Mouse (Mus musculus) CH12.LX (cell line): Measurements from ENCODE around the gene Neurod2. TPM values are rescaled to one million over a fixed set of nuclear protein-coding genes. Genes with fewer than 3 reads are reported as not detected.

Source experiments
- DNase-seq: peaks from one replicate; pipeline ENCODE4 v3.0.0-alpha.2; 2013; ENCODE audit errors: extremely low read depth
- H3K27ac ChIP-seq: 2 replicates; pipeline ENCODE4 v1.5.1; 2012; ENCODE audit warnings: low read depth, mild to moderate bottlenecking, control low read depth, moderate library complexity; ENCODE audit not compliant: insufficient read depth
- H3K27me3 ChIP-seq: replicated peaks from 2 replicates; pipeline ENCODE3; 2012; ENCODE audit warnings: inconsistent platforms
- H3K36me3 ChIP-seq, 2 experiments: replicated peaks in 1 of 2; 2 replicates each; pipeline versions ENCODE3 to v1.6.1; 2012; ENCODE audit warnings: inconsistent platforms in 1 of 2, low read length in 1 of 2, mild to moderate bottlenecking in 1 of 2, mixed read lengths in 1 of 2, moderate library complexity in 1 of 2; ENCODE audit not compliant: control insufficient read depth in 1 of 2, insufficient read depth in 1 of 2
- H3K4me1 ChIP-seq, 2 experiments: 2 replicates each; pipeline ENCODE4 v1.6.1; 2012; ENCODE audit warnings: inconsistent platforms in 1 of 2, moderate library complexity in 1 of 2; ENCODE audit not compliant: insufficient read depth in 2 of 2, control insufficient read depth in 1 of 2
- H3K4me2 ChIP-seq: 2 replicates; pipeline ENCODE4 v1.6.1; 2012; ENCODE audit warnings: low read depth, mild to moderate bottlenecking, control low read depth; ENCODE audit not compliant: poor library complexity, insufficient read depth, severe bottlenecking
- H3K4me3 ChIP-seq, 3 experiments: fragments of 150-350 bp in 1 of 3; sonication (generic) in 1 of 3; replicated peaks in 1 of 3; 2 replicates each; pipeline versions ENCODE3 to v1.5.1; 2011 to 2012; ENCODE audit warnings: low read depth in 2 of 3, low read length in 2 of 3, mild to moderate bottlenecking in 2 of 3, moderate library complexity in 2 of 3, control low read depth in 1 of 3, improper control_type of control experiment in 1 of 3, inconsistent platforms in 1 of 3, mixed read lengths in 1 of 3; ENCODE audit not compliant: poor library complexity in 1 of 3
- H3K79me2 ChIP-seq: replicated peaks from 2 replicates; pipeline ENCODE4 v1.6.1; 2012; ENCODE audit warnings: mild to moderate bottlenecking, moderate library complexity; ENCODE audit not compliant: control insufficient read depth, poor library complexity, insufficient read depth, severe bottlenecking; ENCODE audit errors: extremely low read depth
- H3K9ac ChIP-seq: 2 replicates; pipeline ENCODE4 v1.6.1; 2012; ENCODE audit warnings: low read depth, mild to moderate bottlenecking, control low read depth, moderate library complexity; ENCODE audit not compliant: insufficient read depth
- H3K9me3 ChIP-seq: replicated peaks from 2 replicates; pipeline ENCODE3; 2012; ENCODE audit warnings: low read length, inconsistent platforms, mixed read lengths
- BHLHE40 ChIP-seq: IDR thresholded peaks from 2 replicates; pipeline ENCODE4 v1.6.1; 2011; ENCODE audit warnings: mild to moderate bottlenecking, low read depth, low read length, improper control_type of control experiment
- CHD1 ChIP-seq: IDR thresholded peaks from 2 replicates; pipeline ENCODE4 v1.6.1; 2012; ENCODE audit warnings: low read depth, low read length, improper control_type of control experiment, inconsistent platforms
- CHD2 ChIP-seq: IDR thresholded peaks from 2 replicates; pipeline ENCODE4 v1.6.1; 2011; ENCODE audit warnings: low read length, improper control_type of control experiment
- CTCF ChIP-seq, 2 experiments: IDR thresholded peaks in 1 of 2; conservative IDR thresholded peaks in 1 of 2; 2 replicates each; pipeline ENCODE4 v1.5.1; 2011 to 2012; ENCODE audit warnings: low read depth in 2 of 2, low read length in 2 of 2, improper control_type of control experiment in 1 of 2, inconsistent platforms in 1 of 2, mild to moderate bottlenecking in 1 of 2, moderate library complexity in 1 of 2
- E2F4 ChIP-seq: IDR thresholded peaks from 2 replicates; pipeline ENCODE4 v1.6.1; 2011; ENCODE audit warnings: low read depth, low read length, improper control_type of control experiment; ENCODE audit not compliant: insufficient replicate concordance
- ELF1 ChIP-seq: IDR thresholded peaks from 2 replicates; pipeline ENCODE4 v1.6.1; 2014; ENCODE audit warnings: low read depth, mild to moderate bottlenecking, inconsistent platforms, low read length, improper control_type of control experiment
- EP300 ChIP-seq: IDR thresholded peaks from 2 replicates; pipeline ENCODE4 v1.6.1; 2011; ENCODE audit warnings: low read length, improper control_type of control experiment
- ETS1 ChIP-seq: conservative IDR thresholded peaks from 2 replicates; pipeline ENCODE4 v1.6.1; 2012; ENCODE audit warnings: low read depth, mild to moderate bottlenecking, inconsistent platforms, low read length, improper control_type of control experiment, moderate library complexity
- GABPA ChIP-seq: IDR thresholded peaks from 2 replicates; pipeline ENCODE4 v1.6.1; 2012; ENCODE audit warnings: low read depth, low read length, improper control_type of control experiment, inconsistent platforms; ENCODE audit not compliant: insufficient replicate concordance
- HCFC1 ChIP-seq: IDR thresholded peaks from 2 replicates; pipeline ENCODE4 v1.6.1; 2012; ENCODE audit warnings: low read depth, mild to moderate bottlenecking, inconsistent platforms, low read length, improper control_type of control experiment
- IRF4 ChIP-seq: IDR thresholded peaks from 2 replicates; pipeline ENCODE4 v1.6.1; 2014; ENCODE audit warnings: low read depth, mild to moderate bottlenecking, inconsistent platforms, low read length, improper control_type of control experiment
- JUN ChIP-seq: IDR thresholded peaks from 2 replicates; pipeline ENCODE4 v1.6.1; 2011; ENCODE audit warnings: low read depth, mild to moderate bottlenecking, low read length, improper control_type of control experiment, moderate library complexity; ENCODE audit not compliant: insufficient read depth
- JUND ChIP-seq: conservative IDR thresholded peaks from 2 replicates; pipeline ENCODE4 v1.6.1; 2011; ENCODE audit warnings: low read depth, low read length, improper control_type of control experiment
- KAT2A ChIP-seq: IDR thresholded peaks from 2 replicates; pipeline ENCODE4 v1.6.1; 2012; ENCODE audit warnings: low read length, improper control_type of control experiment, inconsistent platforms; ENCODE audit not compliant: insufficient replicate concordance
- MAFK ChIP-seq: IDR thresholded peaks from 2 replicates; pipeline ENCODE4 v1.6.1; 2011; ENCODE audit warnings: low read length, improper control_type of control experiment; ENCODE audit not compliant: insufficient replicate concordance
- MAX ChIP-seq: IDR thresholded peaks from 2 replicates; pipeline ENCODE4 v1.6.1; 2011; ENCODE audit warnings: low read length, improper control_type of control experiment
- MAZ ChIP-seq: IDR thresholded peaks from 2 replicates; pipeline ENCODE4 v1.6.1; 2012; ENCODE audit warnings: low read depth, mild to moderate bottlenecking, inconsistent platforms, low read length, improper control_type of control experiment, moderate library complexity
- MEF2A ChIP-seq: IDR thresholded peaks from 2 replicates; pipeline ENCODE4 v1.6.1; 2014; ENCODE audit warnings: low read depth, mild to moderate bottlenecking, inconsistent platforms, low read length, improper control_type of control experiment, borderline replicate concordance
- MXI1 ChIP-seq: IDR thresholded peaks from 2 replicates; pipeline ENCODE4 v1.6.1; 2011; ENCODE audit warnings: mild to moderate bottlenecking, low read depth, low read length, improper control_type of control experiment
- MYC ChIP-seq: IDR thresholded peaks from 2 replicates; pipeline ENCODE4 v1.6.1; 2011; ENCODE audit warnings: low read depth, mild to moderate bottlenecking, improper control_type of control experiment, low read length
- NELFE ChIP-seq: IDR thresholded peaks from 2 replicates; pipeline ENCODE4 v1.6.1; 2011; ENCODE audit warnings: low read depth, low read length, improper control_type of control experiment
- NRF1 ChIP-seq: IDR thresholded peaks from 2 replicates; pipeline ENCODE4 v1.6.1; 2014; ENCODE audit warnings: low read depth, mild to moderate bottlenecking, inconsistent platforms, low read length, improper control_type of control experiment, moderate library complexity
- PAX5 ChIP-seq: IDR thresholded peaks from 2 replicates; pipeline ENCODE4 v1.6.1; 2012; ENCODE audit warnings: low read length, inconsistent platforms, mixed read lengths
- POLR2A ChIP-seq: IDR thresholded peaks from 2 replicates; pipeline ENCODE4 v1.6.1; 2011; ENCODE audit warnings: low read depth, mild to moderate bottlenecking, improper control_type of control experiment, low read length
- POLR2AphosphoS2 ChIP-seq: IDR thresholded peaks from 2 replicates; pipeline ENCODE4 v1.6.1; 2011; ENCODE audit warnings: low read depth, low read length, improper control_type of control experiment
- RAD21 ChIP-seq: IDR thresholded peaks from 2 replicates; pipeline ENCODE4 v1.6.1; 2011; ENCODE audit warnings: low read depth, mild to moderate bottlenecking, low read length, improper control_type of control experiment, moderate library complexity
- RCOR1 ChIP-seq: conservative IDR thresholded peaks from 2 replicates; pipeline ENCODE4 v1.6.1; 2012; ENCODE audit warnings: low read depth, mild to moderate bottlenecking, inconsistent platforms, low read length, improper control_type of control experiment
- SIN3A ChIP-seq: IDR thresholded peaks from 2 replicates; pipeline ENCODE4 v1.6.1; 2012; ENCODE audit warnings: low read length, improper control_type of control experiment, inconsistent platforms
- SMC3 ChIP-seq: IDR thresholded peaks from 2 replicates; pipeline ENCODE4 v1.6.1; 2011; ENCODE audit warnings: low read depth, low read length, improper control_type of control experiment
- TBP ChIP-seq: conservative IDR thresholded peaks from 2 replicates; pipeline ENCODE4 v1.6.1; 2011; ENCODE audit warnings: low read depth, low read length, improper control_type of control experiment
- TCF12 ChIP-seq: IDR thresholded peaks from 2 replicates; pipeline ENCODE4 v1.6.1; 2014; ENCODE audit warnings: low read depth, mild to moderate bottlenecking, inconsistent platforms, low read length, improper control_type of control experiment
- UBTF ChIP-seq: IDR thresholded peaks from 2 replicates; pipeline ENCODE4 v1.6.1; 2012; ENCODE audit warnings: low read depth, mild to moderate bottlenecking, inconsistent platforms, low read length, improper control_type of control experiment, moderate library complexity
- USF1 ChIP-seq: IDR thresholded peaks from 2 replicates; pipeline ENCODE4 v1.6.1; 2014; ENCODE audit warnings: low read depth, mild to moderate bottlenecking, inconsistent platforms, low read length, improper control_type of control experiment
- USF2 ChIP-seq: conservative IDR thresholded peaks from 2 replicates; pipeline ENCODE4 v1.6.1; 2011; ENCODE audit warnings: low read depth, low read length, improper control_type of control experiment
- ZC3H11A ChIP-seq: IDR thresholded peaks from 2 replicates; pipeline ENCODE4 v1.6.1; 2012; ENCODE audit warnings: low read depth, mild to moderate bottlenecking, inconsistent platforms, low read length, improper control_type of control experiment
- ZKSCAN1 ChIP-seq: IDR thresholded peaks from 2 replicates; pipeline ENCODE4 v1.6.1; 2012; ENCODE audit warnings: low read depth, inconsistent platforms, low read length, improper control_type of control experiment, borderline replicate concordance
- ZMIZ1 ChIP-seq: IDR thresholded peaks from 2 replicates; pipeline ENCODE4 v1.6.1; 2012; ENCODE audit warnings: low read depth, mild to moderate bottlenecking, inconsistent platforms, low read length, improper control_type of control experiment
- ZNF384 ChIP-seq: IDR thresholded peaks from 2 replicates; pipeline ENCODE4 v1.6.1; 2012; ENCODE audit warnings: low read depth, low read length, improper control_type of control experiment, inconsistent platforms
- dilution Hi-C: fragments of 300-500 bp; cut with MboI; formaldehyde crosslinking; loops from 2 replicates; pipeline ENCODE4 v1.14.3; 2020; ENCODE audit warnings: low sequenced_read_pairs; ENCODE audit not compliant: extremely low pct_unique_long_range_greater_than_20kb, extremely low pct_ligation_motif_present
- in situ Hi-C: fragments of 300-500 bp; cut with MboI; formaldehyde crosslinking; loops from 3 replicates; pipeline ENCODE4 v1.14.3; 2019; ENCODE audit warnings: low sequenced_read_pairs, low pct_ligation_motif_present, low pct_unique_long_range_greater_than_20kb, mixed read lengths
- polyA plus RNA-seq: library from polyadenylated mRNA; unstranded; fragments of >175 nt; gene quantifications from 2 replicates; pipeline ENCODE4 v1.2.1, GENCODE M21; 2012; ENCODE audit warnings: low read depth; ENCODE audit not compliant: insufficient read length
- total RNA-seq, 2 experiments: library from RNA; depleted of rRNA; stranded (reverse); fragments of 300-350 nt in 1 of 2; fragments of >200 nt in 1 of 2; gene quantifications; 2 replicates each; pipeline ENCODE4 v1.2.3; 2012 to 2014

Neurod2 gene
- total and polyA plus RNA-seq, 3 experiments, result not detected

GRCm38 (mm10) chr11:98345253-98345652 is 15.8 kb upstream of the Neurod2 start:
- no peaks in the 10 kb centered on the region for H3K9me3 ChIP-seq
- in situ Hi-C loops, result loop anchor here (25.0 kb wide), 1 partner anchor 292 kb away; the partner anchor contains the start of genes Gm12355, Gsdma2 and Gsdma3
- DNase-seq, result peak; percentile 73
- peaks cover 7 to 28% of the 10 kb centered on the region in 2 experiments for H3K4me1 ChIP-seq
- no peaks in the 10 kb centered on the region for H3K79me2 ChIP-seq
- peaks cover 69% of the 10 kb centered on the region for H3K27me3 ChIP-seq
- no peak for TF ChIP-seq NRF1
- no peak for TF ChIP-seq ETS1
- 0 out of 2 replicates have a peak, but pooled peaks have one; percentile 1 for TF ChIP-seq ZNF384
- peak; percentile 76 for TF ChIP-seq RAD21
- no peak for TF ChIP-seq EP300
- no peak; the same call in 1 of the 2 replicates for TF ChIP-seq CHD2
- TF ChIP-seq MXI1, result no peak
- no peak for TF ChIP-seq POLR2A
- TF ChIP-seq IRF4, result 0 out of 2 replicates have a peak, but pooled peaks have one; percentile 22
- no peak for TF ChIP-seq UBTF
- no peak for TF ChIP-seq ZMIZ1
- TF ChIP-seq NELFE, result no peak
- TF ChIP-seq ELF1, result no peak
- no peak for TF ChIP-seq ZKSCAN1
- no peak for TF ChIP-seq SIN3A
- no peak for TF ChIP-seq TBP
- no peak for TF ChIP-seq USF2
- TF ChIP-seq BHLHE40, result peak; percentile 30
- peak; percentile 70 for TF ChIP-seq SMC3
- TF ChIP-seq E2F4, result no peak
- no peak for TF ChIP-seq TCF12
- no peak for TF ChIP-seq PAX5
- TF ChIP-seq MEF2A, result no peak; the same call in 1 of the 2 replicates
- TF ChIP-seq HCFC1, result no peak
- TF ChIP-seq POLR2AphosphoS2, result no peak
- 0 out of 2 replicates have a peak, but pooled peaks have one; percentile 21 for TF ChIP-seq MYC
- no peak for TF ChIP-seq GABPA
- no peak for TF ChIP-seq MAX
- TF ChIP-seq JUN, result no peak
- no peak for TF ChIP-seq MAFK
- no peak for TF ChIP-seq ZC3H11A
- TF ChIP-seq CHD1, result no peak
- TF ChIP-seq RCOR1, result no peak
- TF ChIP-seq JUND, result no peak
- TF ChIP-seq MAZ, result 0 out of 2 replicates have a peak, but pooled peaks have one; percentile 14
- TF ChIP-seq USF1, result no peak
- peak; percentile 43 to 96; a peak in 3 of 4 replicates for TF ChIP-seq CTCF (conservative IDR thresholded peaks at IDR 0.05 in 1 of 2, IDR thresholded peaks at IDR 0.05 in 1 of 2; ENCODE audit: low read depth in 2 of 2, low read length in 2 of 2)
- TF ChIP-seq KAT2A, result no peak
- TF ChIP-seq, all 38 proteins: peak for 8
- dilution Hi-C loops, result no loop called here
- Histone ChIP-seq H3K36me3 (no peaks in the 10 kb centered on the region), H3K27ac (no peak overlapping the region), H3K9ac (peak overlapping the region; percentile 28; the same call in 1 of the 2 replicates), H3K4me3 (peak overlapping the region in 1 of 3 experiments; percentile 55), H3K4me2 (peak overlapping the region; percentile 92)
